Mouse (Mus musculus) c-Kit-positive CD71-positive TER-119-negative erythroid progenitor cells, embryonic 14.5 days (primary cell): ENCODE results near the gene Btbd18.
"Not testable (repeated sequence)": the region's sequence is repeated elsewhere in the genome, so short reads cannot be mapped to it uniquely, and the experiment has no call there.

ENCODE experiments used
- DNase-seq: peaks from one replicate; pipeline ENCODE4 v3.0.0-alpha.2; 2013; ENCODE audit warnings: low read depth

The Btbd18 gene

DNA sequence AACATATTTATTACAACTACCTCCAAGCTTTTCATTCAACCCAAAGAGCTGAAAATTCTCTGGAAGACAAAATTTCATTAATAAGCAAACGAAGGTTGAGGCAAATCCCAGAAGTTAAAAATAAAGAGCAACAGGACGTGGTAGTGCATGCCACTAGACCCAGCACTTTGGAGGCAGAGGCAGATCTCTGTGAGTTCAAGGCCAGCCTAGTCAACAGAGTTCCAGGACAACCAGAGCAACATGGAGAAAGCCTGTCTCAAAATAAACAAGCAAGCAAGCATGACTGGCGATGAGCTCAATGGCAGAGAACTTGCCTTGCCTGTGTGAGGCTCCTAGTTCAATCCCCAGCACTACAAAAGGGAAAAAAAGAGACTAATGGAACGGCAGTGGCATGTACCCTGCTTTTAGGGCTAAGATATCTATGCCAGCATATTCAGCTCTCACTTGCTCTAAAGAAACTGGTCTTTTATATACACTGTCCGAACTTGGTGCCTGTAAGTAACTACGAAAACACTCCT is 11.8 kb upstream of the Btbd18 start:
- no peak for DNase-seq

GRCm38 (mm10) chr2:84648369-84648768 is 10.5 kb upstream of the Btbd18 start:
- no peak for DNase-seq

DNA sequence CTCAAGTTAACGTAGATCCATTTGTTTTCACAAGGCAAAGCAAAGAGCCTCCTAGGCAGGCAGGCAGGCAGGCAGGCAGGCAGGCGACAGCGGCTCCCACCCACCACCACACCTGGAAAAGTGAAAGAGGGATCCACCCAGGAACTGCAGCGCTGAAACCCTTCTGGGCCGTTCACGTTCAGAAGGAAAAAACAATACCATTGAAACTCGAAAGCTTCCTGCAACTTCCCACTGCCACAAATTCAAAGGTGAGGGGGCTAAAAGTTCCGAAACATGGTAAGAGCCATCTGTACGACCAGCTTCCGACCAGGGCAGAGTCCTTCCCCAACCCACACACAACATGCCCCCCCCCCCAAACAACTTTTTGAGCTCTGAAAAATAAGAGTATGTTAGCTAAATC is 9.2 kb upstream of the Btbd18 start:
- DNase-seq = no peak

GRCm38 (mm10) chr2:84650464-84651195 is 8.2 kb upstream of the Btbd18 start, which contains the start of gene Ctnnd1:
Ctnnd1 (minus strand) TSS chr2:84650765.
- peak; percentile 74 for DNase-seq

DNA sequence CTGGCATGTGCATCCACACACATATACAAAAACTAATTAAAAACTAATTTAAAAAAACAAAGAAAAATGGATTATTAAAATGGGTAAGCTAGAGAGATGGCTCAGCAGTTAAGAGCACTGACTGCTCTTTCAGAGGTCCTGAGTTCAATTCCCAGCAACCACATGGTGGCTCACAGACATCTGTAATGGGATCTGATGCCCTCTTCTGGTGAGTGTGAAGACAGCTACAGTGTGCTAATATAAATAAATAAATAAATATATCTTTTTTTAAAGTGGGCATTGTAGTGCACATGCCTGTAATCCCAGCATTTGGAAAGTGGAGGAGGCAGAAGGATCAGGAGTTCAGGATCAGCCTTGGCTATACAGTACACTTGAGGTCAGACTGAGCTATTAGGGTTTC is 5.5 kb upstream of the Btbd18 start:
- no peak for DNase-seq

DNA sequence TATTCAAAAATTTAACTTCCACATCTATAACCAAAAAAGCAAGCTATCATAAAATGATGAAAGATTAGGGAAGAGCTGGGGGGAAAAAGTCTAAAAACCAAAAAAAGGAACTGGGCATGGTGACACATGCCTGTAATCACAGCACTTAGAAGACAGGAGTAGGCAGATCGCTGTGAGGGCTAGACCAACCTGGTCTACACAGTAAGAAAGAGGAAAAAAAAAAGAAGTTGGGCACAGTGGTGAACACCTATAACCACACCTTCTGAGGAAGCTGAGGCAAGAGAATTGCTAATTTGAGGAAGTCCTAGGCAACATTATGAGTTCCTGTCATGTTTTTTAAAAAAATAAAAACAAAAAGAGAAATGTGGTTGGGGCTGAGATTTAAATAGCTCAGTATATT is 3.0 kb upstream of the Btbd18 start:
- DNase-seq = no peak

DNA sequence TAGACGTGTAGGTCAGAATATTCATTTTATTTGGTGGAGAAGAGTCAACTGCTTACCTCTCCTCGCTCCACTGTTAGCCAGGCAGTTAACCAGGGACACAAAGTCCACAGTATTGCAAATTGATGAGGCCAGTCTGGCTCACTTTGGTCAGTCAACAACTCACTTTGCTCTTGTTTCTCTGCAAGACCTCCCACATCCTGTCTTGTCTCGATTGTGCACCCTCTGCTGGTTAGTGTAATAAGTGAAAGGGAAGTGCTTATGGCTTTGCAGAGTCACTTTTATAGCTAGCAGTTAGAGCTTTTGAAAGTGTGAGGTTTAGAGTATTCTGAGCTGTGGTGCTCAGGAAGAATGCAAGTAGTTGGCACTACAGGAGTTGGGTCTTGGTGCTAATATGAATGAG is 1.4 kb downstream of the Btbd18 start:
- no peak for DNase-seq

DNA sequence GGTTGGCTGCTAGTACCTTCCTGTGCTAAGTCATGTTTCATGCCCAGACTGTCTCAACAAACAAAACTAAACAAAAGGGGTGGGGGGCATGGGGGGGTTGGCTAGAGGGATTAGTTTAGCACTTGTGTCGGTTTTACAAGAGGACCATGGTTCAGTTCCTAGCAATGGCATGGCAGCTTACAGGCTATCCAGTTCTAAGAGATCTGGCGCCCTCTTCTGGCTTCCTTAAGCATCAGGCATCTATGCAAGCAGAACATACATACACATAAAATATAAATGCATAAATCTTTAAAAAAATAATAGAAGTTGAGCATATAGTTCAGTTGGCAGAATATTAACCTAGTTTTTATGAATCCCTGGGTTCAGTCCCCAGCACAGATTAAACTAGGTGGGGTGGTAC is 4.0 kb downstream of the Btbd18 start:
- no peak for DNase-seq

GRCm38 (mm10) chr2:84666081-84666480 is 7.2 kb downstream of the Btbd18 start:
- DNase-seq = no peak

DNA sequence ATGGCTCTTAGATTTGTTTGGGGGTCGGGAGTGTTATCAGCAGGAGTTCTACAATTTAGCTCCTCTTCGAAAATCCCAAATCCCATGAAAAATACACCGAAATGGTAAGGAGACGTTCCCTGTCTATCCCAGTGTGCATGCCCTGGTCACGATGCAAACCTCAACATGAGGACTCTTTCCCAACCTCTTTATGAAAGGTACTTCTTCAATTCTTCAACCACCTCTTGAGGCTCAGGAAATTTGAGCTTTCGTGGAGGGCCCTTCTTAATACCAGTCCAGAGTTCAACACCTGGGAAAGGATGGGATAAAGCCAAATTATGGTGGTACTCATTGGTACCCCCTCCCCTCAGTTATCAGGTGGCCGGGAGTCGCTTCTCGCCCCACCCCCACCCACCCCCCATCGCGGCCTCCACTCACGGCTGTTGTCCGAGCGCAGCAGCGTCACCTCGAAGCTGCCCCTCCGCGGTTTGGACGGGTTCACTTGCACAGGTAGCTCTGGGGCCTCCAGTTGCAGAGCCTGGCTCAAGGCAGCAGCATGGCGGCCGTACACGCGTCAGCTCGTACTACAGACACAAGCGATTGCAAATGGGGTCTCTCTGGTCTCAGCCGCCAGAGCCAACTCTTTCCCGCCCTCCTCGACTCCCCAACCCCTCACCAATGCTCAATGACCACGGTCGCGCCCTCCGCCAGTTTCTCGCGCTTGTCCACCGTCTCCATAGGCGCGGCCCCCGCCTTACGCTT is 11.1 kb downstream of the Btbd18 start:
- DNase-seq = no peak

DNA sequence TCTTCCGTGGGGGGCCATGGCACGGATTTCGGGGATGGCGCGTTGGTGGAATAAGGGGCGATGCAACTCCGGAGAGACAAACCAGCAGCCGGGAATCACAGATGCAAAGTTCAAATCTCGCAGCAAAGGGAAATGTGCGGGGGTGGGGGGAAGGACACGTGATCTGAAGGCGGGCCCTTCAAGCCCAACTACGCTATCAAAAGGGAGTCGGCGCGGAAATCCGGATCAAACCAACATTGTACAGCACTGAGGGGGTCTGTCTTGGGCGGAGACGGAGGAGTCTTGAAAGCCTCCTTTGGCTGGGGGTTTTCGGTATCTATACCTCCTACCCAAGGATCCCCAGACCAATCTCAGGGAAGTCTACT is 11.7 kb downstream of the Btbd18 start, which contains the start of gene Selenoh:
Selenoh (minus strand) TSS at position 202 of the 365 bp plus-strand sequence.
- peak; percentile 89 for DNase-seq

- DNase-seq = not testable (repeated sequence)
Measured at GRCm38 (mm10) chr2:84671535-84671934, 12.7 kb downstream of the Btbd18 start.

DNA sequence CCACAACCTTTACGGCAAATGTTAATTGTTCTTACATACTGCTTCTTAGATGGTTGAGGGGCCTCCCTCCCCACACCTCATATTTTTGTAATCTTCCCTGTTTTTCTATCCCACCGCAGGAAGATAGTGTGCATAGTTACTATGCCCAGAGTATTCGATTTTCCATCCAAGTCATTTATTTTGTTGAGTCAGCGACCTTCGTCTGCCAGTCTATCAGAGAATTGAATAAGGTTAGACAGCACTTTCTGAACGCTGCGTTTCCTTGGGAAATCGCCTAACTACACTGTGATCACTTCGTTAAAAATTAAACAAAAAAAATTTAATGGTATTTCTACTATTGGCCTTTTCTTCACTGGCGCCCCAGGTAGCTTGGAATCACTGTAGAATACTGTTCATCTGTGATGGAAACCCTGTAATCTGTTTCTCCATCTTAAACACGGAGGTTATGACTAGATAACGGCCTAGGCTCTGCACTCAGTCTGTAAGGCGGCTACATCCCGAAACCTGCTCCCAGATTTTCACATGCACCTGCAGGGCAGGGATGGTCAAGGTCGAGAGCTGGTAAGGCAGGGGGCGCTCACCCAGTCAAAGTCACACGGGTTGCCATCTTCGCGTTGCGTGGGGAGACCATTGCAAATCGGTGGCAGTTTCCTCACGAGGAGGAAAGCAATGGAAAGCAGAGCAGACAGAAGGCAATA is 18.5 kb downstream of the Btbd18 start:
- no peak for DNase-seq

GRCm38 (mm10) chr2:84677968-84678880 is 19.3 kb downstream of the Btbd18 start, which contains the start of the genes Gm28635 and Med19:
Gm28635 (minus strand) TSS chr2:84678041.
Med19 (plus strand) TSS chr2:84678402.
- DNase-seq = peak; percentile 100

DNA sequence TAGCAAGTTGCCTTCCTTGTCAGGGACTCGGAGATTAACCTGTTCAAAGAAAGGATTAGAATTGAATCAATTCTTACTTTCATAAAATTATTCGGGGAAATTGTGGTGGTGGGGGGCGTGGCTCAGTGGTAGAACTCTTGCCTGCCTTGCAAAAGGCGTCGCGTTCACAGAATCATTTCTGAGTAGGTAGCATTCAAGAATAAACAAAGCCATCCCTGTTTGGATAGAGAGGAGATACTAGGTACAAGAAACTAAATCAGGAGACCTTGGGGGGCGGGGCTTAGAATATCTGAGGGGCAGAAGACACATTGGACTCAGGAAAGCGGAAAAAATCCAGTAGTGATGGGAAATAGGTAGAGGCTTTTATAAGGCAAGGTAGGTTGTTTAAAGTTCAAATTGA is 20.1 kb downstream of the Btbd18 start, which contains the start of gene Tmx2:
Tmx2 (minus strand) TSS at position 125 of the 400 bp plus-strand sequence.
- DNase-seq = no peak

- no peak for DNase-seq
Measured at GRCm38 (mm10) chr2:84682605-84683183, 23.8 kb downstream of the Btbd18 start.

- no peak for DNase-seq
Measured at GRCm38 (mm10) chr2:84688080-84688844, 29.4 kb downstream of the Btbd18 start.

DNA sequence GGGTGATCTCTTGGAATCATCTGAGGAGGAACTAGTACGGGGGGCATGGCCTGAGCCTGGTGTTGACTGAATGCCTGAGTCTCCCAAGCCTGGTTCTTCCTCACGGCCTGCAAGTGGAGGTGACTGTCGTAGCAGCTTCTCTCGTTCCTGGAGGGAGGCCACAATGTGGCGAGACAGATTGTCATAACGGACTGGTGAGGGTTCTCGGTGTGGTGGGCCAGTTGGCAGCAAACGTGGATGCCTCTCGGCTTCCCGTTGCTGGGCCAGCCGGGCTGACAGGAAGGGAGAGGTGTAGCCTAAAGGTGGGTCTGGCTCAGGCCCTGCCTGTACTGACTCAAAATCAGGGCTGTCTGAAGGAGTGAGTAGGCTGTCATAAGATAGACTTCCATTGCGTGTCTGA is 31.2 kb downstream of the Btbd18 start:
- no peak for DNase-seq

DNA sequence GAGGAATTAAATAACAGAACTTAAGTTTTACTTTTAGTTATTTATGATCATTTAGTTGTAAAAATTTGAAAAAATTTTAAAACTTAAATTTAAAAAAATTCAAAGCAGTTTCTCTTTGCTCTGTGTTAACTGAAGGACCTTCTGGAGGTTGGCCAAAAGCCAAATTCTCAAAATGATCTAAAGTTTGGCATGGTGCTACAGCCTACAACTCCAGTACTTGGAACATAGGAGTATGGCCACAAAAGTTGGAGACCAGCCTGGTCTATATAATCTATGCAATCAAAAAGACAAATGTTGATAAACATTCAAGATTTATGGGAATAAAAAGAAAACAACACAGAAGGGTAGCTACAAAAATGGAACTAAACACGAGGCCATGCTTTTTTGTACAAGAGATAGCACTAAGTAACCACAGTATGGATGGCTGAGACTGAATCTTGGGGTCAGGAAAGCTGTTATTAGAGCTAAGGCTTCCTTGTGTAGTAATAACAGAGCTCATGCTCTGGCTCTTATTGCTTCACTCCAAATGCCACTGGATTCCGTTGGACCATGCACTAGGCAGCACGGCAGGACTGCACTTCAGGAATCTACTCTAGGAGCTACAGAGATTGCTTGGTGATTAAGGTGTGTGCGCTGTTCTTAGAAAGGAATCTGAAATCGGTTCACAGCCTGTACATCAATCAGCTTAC is 36.3 kb downstream of the Btbd18 start:
- no peak for DNase-seq

- DNase-seq = no peak
Measured at GRCm38 (mm10) chr2:84703497-84703896, 44.6 kb downstream of the Btbd18 start.
